Comparison of ENCODE assay signal across 8 mouse cellular contexts in genomic region chr7:80078792-80079301, GRCm38 (mm10). TPM values are rescaled to one million over a fixed set of nuclear protein-coding genes. Genes with fewer than 3 reads are reported as not detected.
DNase-seq lines count a peak whose midpoint lies in the region; ATAC-seq and TF ChIP-seq lines count a peak whose summit lies in the region.

No protein-coding gene starts in this region.

- H3K27me3 ChIP-seq in hindbrain, postnatal 0 days (ENCODE audit: insufficient read depth, low read length): no peaks in the 10 kb centered on the region
- H3K27me3 ChIP-seq in megakaryocyte, embryonic 14.5 days (replicated peaks): no peaks in the 10 kb centered on the region

- WGBS in hindbrain, postnatal 0 days: 20% methylated on average over 14 of the region's 14 CpGs

- no peaks in the 10 kb centered on the region for H3K9me3 ChIP-seq in hindbrain, postnatal 0 days (ENCODE audit: low read length)
- no peaks in the 10 kb centered on the region for H3K9me3 ChIP-seq in megakaryocyte, embryonic 14.5 days

- H3K4me2 ChIP-seq in hindbrain, postnatal 0 days (ENCODE audit: low read depth, low read length): no peak overlapping the region

- peaks cover 18% of the 10 kb centered on the region for H3K36me3 ChIP-seq in hindbrain, postnatal 0 days (ENCODE audit: insufficient read depth, low read length)
- peaks cover 40% of the 10 kb centered on the region for H3K36me3 ChIP-seq in megakaryocyte, embryonic 14.5 days (replicated peaks; ENCODE audit: low read length)

- ATAC-seq in hindbrain, postnatal 0 days: peak; percentile 41; the same call in 1 of the 2 replicates
- no peak for ATAC-seq in CD4-positive, CD25-positive, alpha-beta regulatory T cell, adult 4 months

- no peak for TF ChIP-seq CTCF in hindbrain, postnatal 0 days (IDR thresholded peaks at IDR 0.05; ENCODE audit: low read depth)

- H3K4me3 ChIP-seq in hindbrain, postnatal 0 days (ENCODE audit: low read length): no peak overlapping the region
- H3K4me3 ChIP-seq in megakaryocyte, embryonic 14.5 days (replicated peaks): peak overlapping the region; percentile 87

- intact Hi-C loops in gastrocnemius, postnatal 14 days (cut with DNase I; ENCODE audit: low total_unique reads): no loop called here
- intact Hi-C loops in left cerebral cortex, postnatal 36 days (cut with DNase I): no loop called here

- DNase-seq in adrenal gland, adult 2 months: peak; percentile 90
- peak; percentile 93 to 96 for DNase-seq in cerebellum, postnatal 25 days
- DNase-seq in gastrocnemius, postnatal 14 days: peak; percentile 88
- DNase-seq in hindbrain, postnatal 0 days (ENCODE audit: low spot score): peak; percentile 62
- peak; percentile 46 to 50 for DNase-seq in left cerebral cortex, postnatal 36 days (ENCODE audit: low spot score in 2 of 2)
- DNase-seq in right cerebral cortex, adult 2 months (ENCODE audit: low spot score in 2 of 2): peak; percentile 54 to 55

- peaks cover 12% of the 10 kb centered on the region for H3K4me1 ChIP-seq in hindbrain, postnatal 0 days (ENCODE audit: insufficient read depth, low read length)
- peaks cover 98% of the 10 kb centered on the region for H3K4me1 ChIP-seq in megakaryocyte, embryonic 14.5 days

- H3K9ac ChIP-seq in hindbrain, postnatal 0 days (replicated peaks; ENCODE audit: low read length): no peak overlapping the region

- H3K27ac ChIP-seq in hindbrain, postnatal 0 days: peak overlapping the region; percentile 65; the same call in 1 of the 2 replicates

RNA-seq across cellular contexts. Expression of gene Idh2, which starts 36.3 kb away (rescaled TPM):
- 100 to 1,000 TPM in 1 of 2 experiments, 10 to 100 TPM in 1; 96.2 to 200 TPM for total RNA-seq in adrenal gland, adult 2 months (2021)
- 147 and 150 TPM in 2 replicates for polyA plus RNA-seq in adrenal gland, adult 2 months (2012; rRNA removed)
- 100 to 1,000 TPM; 179 to 214 TPM for total RNA-seq in gastrocnemius, postnatal 14 days (2021)
- 126 and 161 TPM in 2 replicates for total RNA-seq in hindbrain, postnatal 0 days (2014; rRNA removed)
- 152 and 158 TPM in 2 replicates for polyA plus RNA-seq in hindbrain, postnatal 0 days (2015; fragmentation: Nextera tagmentation; extraction: Ambion mirVana)
- 10 to 100 TPM; 52.2 to 55.6 TPM for total RNA-seq in left cerebral cortex, postnatal 36 days (2021)
- 14.1 and 79.2 TPM in 2 replicates for polyA plus RNA-seq in megakaryocyte, embryonic 14.5 days (2012; ENCODE audit: insufficient read depth, low replicate concordance)
- polyA plus RNA-seq in CD4-positive, CD25-positive, alpha-beta regulatory T cell, adult 4 months (2017; shearing (Covaris generic)): 10 to 100 TPM; 22.4 to 23.9 TPM

RNA-seq across cellular contexts. Expression of gene Zfp710, which starts 54.2 kb away (rescaled TPM):
- 10 to 100 TPM; 14.0 to 25.5 TPM for total RNA-seq in adrenal gland, adult 2 months (2021)
- 24.1 and 24.8 TPM in 2 replicates for polyA plus RNA-seq in adrenal gland, adult 2 months (2012; rRNA removed)
- total RNA-seq in gastrocnemius, postnatal 14 days (2021): 10 to 100 TPM; 14.1 to 15.5 TPM
- 25.8 and 29.7 TPM in 2 replicates for total RNA-seq in hindbrain, postnatal 0 days (2014; rRNA removed)
- 8.4 and 10.3 TPM in 2 replicates for polyA plus RNA-seq in hindbrain, postnatal 0 days (2015; fragmentation: Nextera tagmentation; extraction: Ambion mirVana)
- 10 to 100 TPM; 18.4 to 20.2 TPM for total RNA-seq in left cerebral cortex, postnatal 36 days (2021)
- 55.0 and 142 TPM in 2 replicates for polyA plus RNA-seq in megakaryocyte, embryonic 14.5 days (2012; ENCODE audit: insufficient read depth, low replicate concordance)
- polyA plus RNA-seq in CD4-positive, CD25-positive, alpha-beta regulatory T cell, adult 4 months (2017; shearing (Covaris generic)): 1 to 10 TPM; 4.1 to 7.0 TPM
